Mouse (Mus musculus): ENCODE data around the gene Pcnp. TPM values are rescaled to one million over a fixed set of nuclear protein-coding genes. Genes with fewer than 3 reads are reported as not detected.
"Not testable (repeated sequence)": the region's sequence is repeated elsewhere in the genome, so short reads cannot be mapped to it uniquely, and the experiment has no call there.

Gene Pcnp
- polyA plus RNA-seq, 1 experiment, result 15.0 TPM

GRCm38 (mm10) chr16:55971735-55972615 is 57.6 kb downstream of the Pcnp start:
- 77% methylated on average over 6 of the region's 6 CpGs for WGBS
- DNase-seq (ENCODE audit: low read depth, low spot score), result no peak

DNA sequence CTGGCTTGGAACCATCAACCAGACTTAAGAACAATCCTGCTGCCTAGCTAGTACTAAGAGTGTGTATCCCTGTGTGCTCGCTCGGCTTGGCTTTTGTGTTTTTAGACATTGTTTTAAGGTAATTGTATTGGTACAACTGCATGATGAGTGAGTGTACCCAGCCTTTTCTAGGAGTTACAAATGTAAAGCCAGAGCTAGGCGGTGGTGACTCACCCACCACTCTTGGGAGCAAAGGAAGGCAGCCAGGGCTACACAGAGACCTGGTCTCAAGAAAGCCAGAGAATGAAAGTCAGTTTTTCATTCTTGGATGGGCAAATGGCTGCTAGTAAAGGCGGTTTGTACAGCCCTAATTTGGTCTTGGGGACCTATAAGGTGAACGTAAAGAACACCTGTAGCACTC is 59.1 kb downstream of the Pcnp start:
- 89% methylated on average over 5 of the region's 5 CpGs for WGBS

DNA sequence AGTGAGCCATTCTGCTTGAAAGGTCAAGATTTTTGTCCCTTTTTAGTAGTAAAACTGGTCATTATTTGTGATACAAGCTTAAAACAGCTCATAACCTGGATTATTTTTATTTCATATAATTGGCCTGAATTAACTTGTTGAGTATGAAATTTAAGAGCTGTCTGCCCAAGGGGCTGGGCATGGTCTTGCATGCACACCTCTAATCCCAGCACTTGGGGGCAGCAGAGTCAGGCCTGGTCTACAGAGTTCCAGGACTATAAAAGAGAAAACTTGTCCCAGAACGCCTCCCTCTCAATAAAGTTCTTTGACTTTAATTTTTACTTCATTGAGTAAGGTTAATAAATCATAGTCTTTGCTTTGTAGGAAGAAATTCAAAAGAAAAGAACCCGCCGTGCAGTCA is 60.4 kb downstream of the Pcnp start:
- WGBS, result 64% methylated on average over 3 of the region's 3 CpGs
- no peak for DNase-seq (ENCODE audit: low read depth, low spot score)

More for the DNA sequence above, 59.1 kb downstream of the Pcnp start:
- no peak for DNase-seq (ENCODE audit: low read depth, low spot score)

- 13% methylated on average over 1 of the region's 1 CpGs for WGBS
- DNase-seq (ENCODE audit: low read depth, low spot score), result no peak
These were observed 62.3 kb downstream of the Pcnp start for GRCm38 (mm10) chr16:55967221-55967620.

- under 1% methylated on average over 42 of the region's 42 CpGs for WGBS
- DNase-seq (ENCODE audit: low read depth, low spot score), result peak; percentile 88
These were observed 63.2 kb downstream of the Pcnp start, which contains the start of gene Rpl24 for GRCm38 (mm10) chr16:55966212-55966871. Gene Rpl24 (plus strand): TSS chr16:55966275.

- 59% methylated on average over 4 of the region's 4 CpGs for WGBS
- no peak for DNase-seq (ENCODE audit: low read depth, low spot score)
These were observed 65.2 kb downstream of the Pcnp start for GRCm38 (mm10) chr16:55964126-55964949.

DNA sequence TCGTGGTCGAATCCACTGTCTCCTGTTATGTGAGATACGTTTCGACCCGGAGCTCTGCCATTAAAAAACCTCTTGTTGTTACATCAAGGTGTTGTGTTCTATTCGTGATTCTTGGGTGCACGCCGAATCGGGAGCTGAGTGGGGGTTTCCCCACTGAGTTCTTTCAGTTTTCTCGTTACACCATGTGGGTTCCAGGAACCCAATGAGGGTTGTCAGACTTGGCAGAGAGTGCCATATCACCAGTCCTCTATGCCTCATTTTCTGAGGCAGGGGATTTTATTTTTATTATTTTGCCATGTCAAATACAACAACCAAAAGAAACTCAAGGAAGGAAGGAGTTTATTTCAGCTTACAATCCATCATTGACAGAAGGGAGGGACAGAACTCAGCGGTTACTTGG is 66.5 kb downstream of the Pcnp start:
- WGBS, result 89% methylated on average over 6 of the region's 11 CpGs
- not testable (repeated sequence) for DNase-seq (ENCODE audit: low read depth, low spot score)

Other genes starting within 250 kb of the Pcnp start
- gene Nfkbiz, start 190.8 kb downstream of the Pcnp start, polyA plus RNA-seq (2012; rRNA removed), result 26.6 and 45.3 TPM in 2 replicates
- gene Nxpe3, start 134.5 kb downstream of the Pcnp start, polyA plus RNA-seq (2012; rRNA removed), result 1.2 and 1.7 TPM in 2 replicates
- 0.82 and 1.4 TPM in 2 replicates for gene Cep97, start 94.9 kb downstream of the Pcnp start, polyA plus RNA-seq (2012; rRNA removed)
- gene Rpl24, start 63.5 kb downstream of the Pcnp start, polyA plus RNA-seq (2012; rRNA removed), result 128 and 168 TPM in 2 replicates
- 1.8 and 3.3 TPM in 2 replicates for gene Zbtb11, start 55.9 kb downstream of the Pcnp start, polyA plus RNA-seq (2012; rRNA removed)
- gene Trmt10c, start 8.1 kb upstream of the Pcnp start, polyA plus RNA-seq (2012; rRNA removed), result 2.1 and 2.4 TPM in 2 replicates
- 1.3 and 3.3 TPM in 2 replicates for gene Senp7, start 18.6 kb upstream of the Pcnp start, polyA plus RNA-seq (2012; rRNA removed)
- gene Impg2, start 174.6 kb upstream of the Pcnp start, polyA plus RNA-seq (2012; rRNA removed), result 0.05 and 0.11 TPM in 2 replicates